Mouse (Mus musculus): ENCODE results near the gene Ezh2. TPM values are rescaled to one million over a fixed set of nuclear protein-coding genes. Genes with fewer than 3 reads are reported as not detected.
A peak's percentile ranks its signal among the peaks of the same experiment; 100 is the strongest.
"Not testable (repeated sequence)": the region's sequence is repeated elsewhere in the genome, so short reads cannot be mapped to it uniquely, and the experiment has no call there.

The Ezh2 gene
- total RNA-seq (2021), result 1 to 10 TPM; 5.7 to 6.4 TPM
- long read RNA-seq, experiment 1, partial matches to known transcripts, result 1 of 1 reads
- long read RNA-seq, experiment 1, other reads (novel, unspliced or antisense), result 0 of 1 reads
- long read RNA-seq, experiment 2, result 0 reads

DNA sequence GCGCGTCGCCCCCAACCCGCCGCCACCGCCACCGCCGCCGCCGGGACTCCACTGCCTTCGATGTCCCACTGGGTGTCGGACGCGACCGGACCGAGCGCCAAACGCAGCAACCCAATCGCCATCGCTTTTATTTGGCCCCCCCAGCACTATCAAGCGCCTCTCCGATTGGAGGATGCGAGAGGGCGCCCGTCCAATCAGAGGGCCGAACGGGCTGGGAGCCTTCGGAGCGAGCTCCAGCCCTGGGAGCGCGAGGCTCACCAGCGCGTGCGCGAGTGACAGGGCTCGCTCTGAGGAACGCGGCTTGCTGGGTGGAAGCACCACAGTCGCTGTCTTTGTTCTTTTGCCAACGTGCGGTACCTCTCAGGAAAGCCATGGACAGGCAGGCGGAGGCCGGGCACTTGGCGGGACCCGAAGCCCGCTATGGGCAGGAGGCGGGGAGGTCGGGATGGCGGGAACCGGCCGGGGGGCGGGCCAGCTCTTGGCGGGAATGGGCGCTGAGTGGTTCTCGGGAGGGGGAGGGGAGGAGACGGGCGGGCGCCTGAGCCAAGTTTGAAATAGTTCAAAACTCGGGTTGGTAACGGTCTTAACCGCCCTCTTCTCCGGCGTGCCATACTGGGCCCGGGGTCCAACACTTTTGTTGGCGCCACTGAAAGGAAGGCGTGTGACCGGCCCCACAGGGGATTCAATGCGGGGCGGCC is at the start of gene Ezh2:
Gene Ezh2 (minus strand): TSS at position 416 of the 698 bp plus-strand sequence.
- DNase-seq (ENCODE audit: low spot score), result peak; percentile 98

DNA sequence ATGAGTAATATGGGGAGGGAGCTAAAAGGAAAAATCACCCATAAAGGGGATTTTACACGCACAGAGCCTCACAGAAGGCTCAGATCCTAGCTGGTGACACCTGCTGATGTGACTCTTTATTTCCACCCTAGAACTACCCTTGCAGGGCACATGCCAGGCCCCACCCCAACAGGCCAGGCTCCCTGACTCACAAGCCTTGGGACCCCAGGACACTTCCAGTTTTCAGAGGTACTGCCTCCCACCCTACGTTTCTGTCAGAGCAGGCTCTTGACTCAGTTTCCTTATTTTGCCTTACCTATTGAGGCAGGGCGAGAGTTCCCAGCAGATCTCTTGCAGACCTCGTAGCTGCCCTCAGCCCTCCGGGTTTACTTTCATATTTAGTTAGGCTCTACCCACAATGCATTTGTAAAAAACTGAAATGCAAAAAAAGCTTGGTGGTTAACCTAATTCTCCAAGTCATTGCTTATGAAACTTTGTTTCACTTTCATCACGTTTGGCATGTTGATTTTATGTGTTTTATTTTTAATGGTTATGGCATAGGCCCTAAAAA is 41.5 kb upstream of the Ezh2 start:
- DNase-seq (ENCODE audit: low spot score), result no peak

DNA sequence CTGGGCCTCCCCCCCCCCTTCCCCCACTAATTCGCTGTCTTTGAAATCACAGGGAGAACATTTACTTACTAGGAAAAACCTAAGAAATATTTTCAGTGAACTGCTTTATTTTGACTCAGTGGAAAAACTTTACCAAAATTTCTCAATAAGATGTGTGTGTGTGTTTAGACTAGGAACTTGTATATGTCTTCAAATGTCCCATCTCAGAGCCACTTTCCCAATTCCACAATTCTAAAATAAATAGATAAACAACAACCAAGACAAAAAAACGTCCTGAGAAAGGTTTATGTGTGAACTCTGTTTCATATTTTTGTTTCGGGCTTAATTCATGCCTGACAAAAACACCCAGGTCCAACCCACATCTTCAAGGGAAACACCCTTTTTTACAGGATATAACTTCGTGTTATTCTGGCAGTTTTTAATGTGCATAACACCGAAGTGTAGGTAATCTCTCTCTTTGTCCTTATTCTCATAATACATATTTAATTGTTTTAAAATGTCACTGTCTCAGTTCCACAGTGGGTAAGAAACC is 40.9 kb upstream of the Ezh2 start:
- no peak for DNase-seq (ENCODE audit: low spot score)

DNA sequence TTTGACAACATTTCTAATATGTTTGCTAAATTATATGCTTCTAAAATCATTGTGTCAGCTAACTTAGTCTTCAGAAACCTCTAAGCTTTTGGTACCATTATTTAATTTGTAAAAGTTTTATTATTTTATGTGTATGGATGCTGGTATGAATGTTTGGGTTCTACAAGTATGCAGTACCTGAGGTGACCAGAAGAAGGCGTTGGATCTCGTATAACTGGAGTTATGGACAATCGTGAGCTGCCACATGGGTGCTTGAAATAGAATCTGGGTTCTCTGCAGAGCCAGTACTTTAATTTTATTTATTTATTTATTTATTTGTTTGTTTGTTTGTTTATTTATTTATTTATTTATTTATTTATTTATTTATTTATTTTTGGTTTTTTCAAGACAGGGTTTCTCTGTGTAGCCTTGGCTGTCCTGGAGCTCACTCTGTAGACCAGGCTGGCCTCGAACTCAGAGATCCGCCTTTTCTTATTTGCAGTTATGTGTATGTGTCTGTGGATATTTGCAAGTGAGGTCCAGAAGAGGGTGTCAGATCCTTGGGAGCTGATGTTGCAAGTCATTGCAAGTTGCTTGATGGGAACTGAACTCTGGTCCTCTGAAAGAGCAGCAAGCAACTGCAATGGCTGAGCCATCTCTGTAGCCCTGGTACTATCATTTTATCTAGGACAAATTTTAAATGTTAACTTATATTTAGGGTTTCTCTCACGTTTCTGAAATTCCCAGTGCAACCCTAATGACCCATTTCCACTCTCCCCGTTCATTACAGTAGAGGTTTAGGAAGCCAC is 40.3 kb upstream of the Ezh2 start:
- no peak for DNase-seq (ENCODE audit: low spot score)

DNA sequence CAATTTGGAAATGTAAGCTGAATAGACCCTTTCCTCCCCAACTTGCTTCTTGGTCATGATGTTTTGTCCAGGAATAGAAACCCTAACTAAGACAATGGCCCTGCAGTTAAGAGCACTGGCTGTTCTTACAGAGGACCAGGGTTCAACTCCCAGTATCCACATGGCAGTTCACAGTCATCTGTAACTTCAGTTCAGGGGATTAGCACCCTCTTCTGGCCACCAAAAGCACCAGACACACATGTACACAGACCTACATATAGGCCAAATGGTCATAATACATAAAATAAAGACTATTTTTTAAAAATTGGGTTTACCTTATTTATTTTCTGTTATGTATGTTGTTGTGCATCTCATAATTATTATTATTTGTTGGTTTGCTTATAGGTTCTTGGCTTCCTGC is 38.3 kb upstream of the Ezh2 start:
- no peak for DNase-seq (ENCODE audit: low spot score)

DNA sequence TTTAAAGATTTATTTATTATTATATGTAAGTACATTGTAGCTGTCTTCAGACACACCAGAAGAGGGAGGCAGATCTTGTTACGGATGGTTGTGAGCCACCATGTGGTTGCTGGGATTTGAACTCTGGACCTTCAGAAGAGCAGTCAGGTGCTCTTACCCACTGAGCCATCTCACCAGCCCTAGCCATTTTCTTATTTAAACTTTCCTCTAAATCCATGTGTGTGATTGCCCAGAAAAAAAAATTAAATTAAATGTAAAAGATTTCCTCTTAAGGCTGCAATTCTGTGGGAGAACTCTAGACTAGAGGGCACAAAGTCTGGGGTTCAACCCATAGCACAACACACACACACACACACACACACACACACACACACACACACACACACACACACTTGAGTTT is 34.9 kb upstream of the Ezh2 start:
- DNase-seq (ENCODE audit: low spot score), result not testable (repeated sequence)

DNA sequence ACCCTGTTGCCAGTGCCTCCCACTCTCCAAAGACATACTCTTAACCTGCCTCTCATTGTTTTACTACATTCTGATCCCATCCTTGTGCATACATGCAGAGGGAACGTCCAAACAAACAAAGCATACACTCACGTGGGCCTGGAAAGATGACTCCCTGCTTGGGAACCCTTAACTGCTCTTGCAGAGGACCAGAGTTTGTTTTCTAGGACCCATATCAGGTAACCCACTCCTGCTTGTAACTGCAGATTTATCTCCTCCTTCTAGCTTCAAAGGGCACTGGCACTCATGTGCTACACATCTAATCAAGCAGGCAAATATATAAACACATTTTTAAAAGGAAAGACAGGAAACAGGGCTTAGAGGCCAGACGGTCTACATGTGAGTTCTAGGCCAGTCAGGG is 32.8 kb upstream of the Ezh2 start:
- no peak for DNase-seq (ENCODE audit: low spot score)

DNA sequence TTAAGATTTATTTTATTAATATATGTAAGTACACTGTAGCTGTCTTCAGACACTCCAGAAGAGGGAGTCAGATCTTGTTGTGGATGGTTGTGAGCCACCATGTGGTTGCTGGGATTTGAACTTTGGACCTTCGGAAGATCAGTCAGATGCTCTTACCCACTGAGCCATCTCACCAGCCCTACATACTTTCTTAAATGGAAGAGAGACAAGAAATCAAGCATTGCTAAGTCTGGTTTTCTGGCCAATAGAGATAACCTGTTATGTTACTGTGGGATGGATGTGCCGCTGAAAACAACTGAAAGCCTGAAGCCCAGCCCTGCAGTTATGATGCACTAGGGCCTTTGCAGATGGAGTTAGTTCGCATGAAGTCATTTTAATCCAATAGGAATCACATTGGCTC is 31.8 kb upstream of the Ezh2 start:
- DNase-seq (ENCODE audit: low spot score), result not testable (repeated sequence)

DNA sequence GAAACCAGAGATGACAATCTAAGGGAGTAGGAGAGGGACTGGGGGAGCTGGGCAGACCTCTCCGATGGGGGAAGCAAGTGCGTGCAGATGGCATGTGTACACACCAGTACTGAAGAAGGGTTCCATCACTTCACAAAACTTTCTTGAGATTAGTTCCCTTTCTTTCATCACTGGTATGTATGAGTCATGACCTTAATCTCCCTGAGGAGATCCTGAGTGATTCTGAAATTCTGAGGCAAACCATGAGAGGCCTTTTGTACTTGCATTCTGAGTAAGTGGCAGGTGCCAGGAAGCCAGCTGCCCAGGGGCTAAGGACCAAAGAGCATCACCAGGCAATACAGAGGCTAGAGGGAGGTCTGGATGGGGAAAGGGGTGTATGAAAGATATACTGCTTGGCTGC is 25.9 kb upstream of the Ezh2 start:
- DNase-seq (ENCODE audit: low spot score), result no peak

DNA sequence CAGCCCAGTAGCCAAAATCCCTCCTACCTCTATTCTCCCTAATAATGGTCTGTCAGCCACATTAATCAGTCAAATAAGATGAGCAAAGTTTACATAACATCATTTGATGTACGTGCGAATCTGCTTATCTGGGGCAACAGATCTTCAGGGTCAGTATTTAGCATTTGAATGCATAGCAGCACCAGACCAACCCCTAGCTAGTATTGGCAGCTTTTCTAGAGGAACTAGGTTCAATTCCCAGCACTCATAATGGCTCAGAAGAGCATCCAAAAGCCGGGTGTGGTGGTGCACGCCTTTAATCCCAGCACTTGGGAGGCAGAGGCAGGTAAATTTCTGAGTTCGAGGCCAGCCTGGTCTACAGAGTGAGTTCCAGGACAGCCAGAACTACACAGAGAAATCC is 13.2 kb upstream of the Ezh2 start:
- not testable (repeated sequence) for DNase-seq (ENCODE audit: low spot score)

DNA sequence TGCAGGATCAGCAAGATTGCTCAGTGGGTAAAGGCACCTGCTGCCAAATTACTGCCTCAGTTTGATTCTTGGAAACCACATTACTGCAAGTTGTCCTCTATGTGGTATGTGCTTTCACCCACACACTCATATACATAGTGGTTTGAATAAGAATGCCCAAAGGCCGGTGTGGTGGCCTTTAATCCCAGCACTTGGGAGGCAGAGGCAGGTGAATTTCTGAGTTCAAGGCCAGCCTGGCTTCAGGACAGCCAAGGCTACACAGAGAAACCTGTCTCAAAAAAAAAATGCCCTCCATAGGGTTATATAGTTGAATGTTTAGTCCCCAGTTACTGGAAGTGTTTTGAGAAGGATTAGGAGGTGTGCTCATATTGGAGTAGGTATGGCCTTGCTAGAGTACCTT is 6.8 kb upstream of the Ezh2 start:
- no peak for DNase-seq (ENCODE audit: low spot score)

DNA sequence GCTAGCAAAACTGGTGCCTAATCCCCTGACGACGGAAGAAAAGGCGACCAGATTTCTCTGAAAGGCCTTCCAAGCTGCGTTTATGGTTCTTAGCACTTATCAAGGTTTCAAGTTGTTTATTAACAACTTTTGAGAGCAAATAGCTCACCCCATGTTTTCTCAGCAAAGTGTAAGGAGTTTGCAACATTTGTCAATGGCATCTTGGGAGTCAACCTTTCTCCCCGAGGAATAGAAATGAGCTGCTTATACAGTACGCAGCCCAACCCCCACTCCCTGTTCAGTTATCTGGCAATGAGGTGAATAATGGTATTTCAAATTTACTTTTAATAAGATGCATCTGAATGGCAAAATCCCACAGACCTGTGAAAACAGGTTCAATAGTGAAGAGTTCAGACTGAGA is 555 bp upstream of the Ezh2 start:
- DNase-seq (ENCODE audit: low spot score), result no peak

DNA sequence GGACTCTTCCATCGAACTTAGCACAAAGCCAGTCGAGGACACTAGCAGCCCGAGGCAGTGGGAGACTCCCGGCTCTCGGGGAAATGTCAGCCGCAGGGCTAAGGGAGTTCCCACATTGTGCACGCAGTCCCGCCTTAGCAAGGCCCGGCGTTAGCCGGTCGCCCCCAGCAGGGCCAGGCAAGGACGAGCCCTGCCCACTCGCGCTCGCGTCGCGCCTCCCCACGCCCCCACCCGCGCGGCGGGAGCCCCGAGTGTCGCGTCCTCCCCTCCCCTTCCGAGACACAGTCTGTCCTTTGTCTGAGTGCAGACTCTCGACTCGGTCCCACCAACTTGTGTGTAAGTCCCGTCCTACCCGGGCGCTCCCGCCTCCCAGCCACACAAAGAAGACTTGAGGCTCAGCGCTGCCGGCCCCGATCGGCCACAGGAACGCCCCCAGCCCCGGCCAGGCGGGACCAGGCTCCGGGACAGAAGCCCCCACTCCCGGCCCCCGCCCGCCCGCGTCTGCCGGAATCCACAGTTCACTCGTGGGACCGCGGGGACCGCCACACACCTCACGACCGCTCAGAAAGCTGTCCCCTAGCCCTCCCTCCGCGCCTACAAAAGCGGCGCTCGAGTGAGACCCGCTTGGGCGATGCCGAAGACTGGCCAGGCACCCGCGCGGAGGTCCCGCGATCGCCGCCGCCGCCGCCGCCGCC is 853 bp downstream of the Ezh2 start:
- DNase-seq (ENCODE audit: low spot score), result peak; percentile 37

DNA sequence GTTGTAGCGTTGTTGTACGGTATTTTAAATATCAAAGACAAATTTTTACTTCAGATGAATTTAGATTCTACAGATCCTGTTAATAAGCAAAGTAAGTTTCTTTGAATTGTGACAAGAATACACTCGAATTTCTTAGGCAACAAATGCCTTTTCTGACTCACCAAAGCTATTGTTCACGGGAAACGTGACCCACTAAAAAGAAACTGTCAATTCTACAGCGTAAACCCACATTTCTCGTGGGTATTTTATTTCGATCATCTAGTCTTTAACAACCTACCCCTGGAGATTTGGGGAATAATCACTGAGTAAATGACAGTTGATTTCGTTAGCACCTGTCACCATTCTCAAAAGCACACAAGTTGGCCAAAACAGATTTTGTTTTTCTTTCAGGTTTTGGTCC is 1.6 kb downstream of the Ezh2 start:
- no peak for DNase-seq (ENCODE audit: low spot score)

DNA sequence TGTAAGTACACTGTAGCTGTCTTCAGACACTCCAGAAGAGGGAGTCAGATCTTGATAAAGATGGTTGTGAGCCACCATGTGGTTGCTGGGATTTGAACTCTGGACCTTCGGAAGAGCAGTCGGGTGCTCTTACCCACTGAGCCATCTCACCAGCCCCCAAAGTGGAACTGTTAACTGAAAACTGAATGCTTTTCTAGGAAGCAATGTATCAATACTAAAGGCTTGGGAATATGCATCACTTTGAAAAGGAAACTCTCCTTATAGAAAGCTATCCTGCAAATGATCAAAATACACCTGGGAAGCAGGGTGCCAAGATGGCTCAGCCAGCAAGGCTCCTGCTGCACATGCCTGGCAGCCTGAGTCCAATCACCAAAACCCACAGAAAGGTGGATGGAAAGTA is 7.8 kb downstream of the Ezh2 start:
- DNase-seq (ENCODE audit: low spot score), result not testable (repeated sequence)

DNA sequence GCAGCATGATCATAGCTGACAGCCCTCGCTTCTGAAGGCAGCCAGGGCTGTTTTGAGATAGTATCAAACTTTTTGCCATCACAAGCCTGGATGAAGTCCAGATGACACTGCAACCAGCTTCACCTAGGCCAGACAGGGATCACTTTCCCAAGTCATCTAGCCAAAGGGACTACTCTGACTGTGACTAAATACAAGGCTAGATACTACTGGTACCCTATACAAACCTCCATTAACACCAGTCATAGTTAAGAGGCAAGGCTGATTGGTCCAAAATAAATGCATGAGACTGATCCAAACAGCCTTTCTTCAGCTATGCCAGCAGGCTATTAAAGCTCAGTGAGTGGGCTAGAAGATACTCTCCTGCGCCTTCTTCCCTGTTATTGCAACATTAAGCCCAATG is 22.3 kb downstream of the Ezh2 start:
- DNase-seq (ENCODE audit: low spot score), result no peak

DNA sequence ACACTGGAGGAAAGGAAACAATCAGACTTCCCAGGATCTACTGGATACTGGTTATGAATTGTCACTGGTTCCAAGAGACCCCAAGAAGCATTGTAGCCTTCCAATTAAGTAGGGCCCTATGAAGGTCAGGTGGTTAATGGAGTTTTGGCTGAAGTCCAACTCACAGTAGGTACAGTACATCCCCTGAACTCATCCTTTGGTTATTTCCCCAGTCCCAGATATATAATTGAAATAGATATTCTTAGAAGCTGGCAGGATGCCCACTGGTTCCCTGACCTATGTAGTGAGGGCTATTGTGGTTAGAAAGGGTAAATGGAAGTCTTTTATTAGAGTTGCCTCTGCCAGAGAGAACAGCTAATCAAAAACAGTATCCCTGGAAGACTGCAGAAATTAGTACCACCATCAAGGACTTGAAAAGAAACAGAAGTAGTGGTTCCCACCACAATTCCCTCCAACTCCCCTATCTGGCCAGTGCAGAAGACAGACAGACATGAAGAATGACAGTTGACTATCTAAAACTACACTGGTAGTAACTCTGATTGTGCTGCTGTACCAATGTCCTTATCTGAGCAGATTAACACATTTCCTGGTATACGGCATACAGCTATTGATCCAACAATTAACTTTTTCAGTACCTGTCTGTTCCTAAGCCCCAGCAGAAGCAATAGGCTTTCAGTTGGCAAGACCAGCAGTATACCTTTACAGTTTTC is 29.7 kb downstream of the Ezh2 start:
- DNase-seq (ENCODE audit: low spot score), result no peak

DNA sequence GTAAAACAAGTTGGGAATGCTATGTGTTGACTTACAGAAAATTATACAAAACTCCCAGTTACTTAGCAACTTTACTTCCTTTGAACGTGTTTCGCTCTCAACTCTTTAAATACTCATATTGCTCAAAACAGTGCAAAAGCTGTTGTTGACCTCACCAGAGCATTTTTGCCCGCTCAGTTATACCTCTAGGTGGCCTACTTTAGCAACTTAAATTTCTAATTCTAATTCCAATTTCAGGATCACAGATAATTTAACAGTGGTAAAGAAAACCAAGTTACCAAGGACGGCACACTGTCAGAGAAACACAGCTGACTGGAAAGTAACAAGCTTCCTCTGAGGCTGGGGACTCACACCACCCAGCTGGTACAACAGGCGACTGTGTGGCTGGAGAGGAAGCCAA is 33.7 kb downstream of the Ezh2 start:
- DNase-seq (ENCODE audit: low spot score), result no peak

DNA sequence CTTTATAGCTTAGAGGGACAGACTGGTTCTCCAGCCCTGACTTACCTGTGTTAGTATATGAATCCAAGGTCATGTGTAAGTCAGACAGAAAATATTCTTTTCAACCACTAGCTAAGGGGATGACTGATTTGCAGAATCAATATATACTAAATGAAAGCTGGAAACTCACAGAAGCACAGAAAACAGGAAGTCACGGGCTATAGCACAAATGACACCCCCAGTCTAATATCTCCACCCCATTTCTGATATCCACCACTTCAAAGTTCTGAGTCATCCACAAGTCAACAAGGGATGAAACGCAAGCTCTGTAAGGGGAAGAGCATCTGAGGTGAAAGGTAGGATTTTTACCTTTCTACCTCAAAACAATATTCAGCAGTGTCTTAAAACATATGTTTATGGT is 34.3 kb downstream of the Ezh2 start:
- DNase-seq (ENCODE audit: low spot score), result no peak

DNA sequence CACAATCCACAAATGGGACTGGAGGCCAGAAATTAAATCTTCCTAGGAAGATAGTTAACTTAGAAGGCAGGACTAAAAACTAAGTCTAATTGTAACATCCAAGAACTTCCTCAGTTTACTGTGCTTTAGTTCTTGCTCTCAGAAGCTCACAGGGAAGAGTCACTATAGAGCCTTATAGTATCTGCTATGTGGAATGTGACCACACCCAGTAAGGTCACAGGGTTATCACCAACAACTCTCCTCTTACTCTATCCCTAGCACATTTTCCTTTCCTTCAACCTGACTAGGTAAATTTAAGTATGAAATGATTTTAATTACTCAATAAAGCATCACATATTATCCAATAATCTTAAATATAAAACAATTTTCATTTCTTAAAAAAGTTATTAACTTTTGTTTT is 34.7 kb downstream of the Ezh2 start:
- DNase-seq (ENCODE audit: low spot score), result no peak

DNA sequence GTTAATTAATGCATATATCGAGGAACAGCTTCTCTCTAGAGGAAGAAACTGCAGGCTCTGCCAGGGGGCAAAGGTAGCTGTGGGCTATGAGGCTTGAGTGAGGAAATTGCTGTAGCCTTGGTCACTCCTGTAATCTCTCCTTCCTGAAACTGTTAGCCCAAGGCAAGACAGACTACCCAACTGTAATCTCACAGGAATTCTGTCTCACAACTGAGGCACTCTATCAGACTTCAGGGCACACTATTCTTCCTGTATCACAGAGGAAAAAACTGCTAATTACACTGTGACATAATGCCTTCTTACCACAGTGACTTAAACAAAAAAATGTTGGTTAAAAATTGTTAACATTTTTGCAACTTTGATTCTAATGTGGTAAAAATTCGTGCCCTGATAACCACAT is 35.9 kb downstream of the Ezh2 start:
- DNase-seq (ENCODE audit: low spot score), result no peak

Measured in gastrocnemius, adult 18-20 months (tissue).